Mouse (Mus musculus) heart, adult 11 months (tissue): ENCODE measurements at regions not wholly inside any gene's neighbourhood (a gene's known extent, or its start where the extent isn't known, plus 50 kb on each side); places are given as distances from the start of the nearest gene placed in this dataset.
A peak's percentile ranks its signal among the peaks of the same experiment; 100 is the strongest.

Experiments
- DNase-seq: peaks from one replicate; pipeline ENCODE4 v3.0.0; 2022

DNA sequence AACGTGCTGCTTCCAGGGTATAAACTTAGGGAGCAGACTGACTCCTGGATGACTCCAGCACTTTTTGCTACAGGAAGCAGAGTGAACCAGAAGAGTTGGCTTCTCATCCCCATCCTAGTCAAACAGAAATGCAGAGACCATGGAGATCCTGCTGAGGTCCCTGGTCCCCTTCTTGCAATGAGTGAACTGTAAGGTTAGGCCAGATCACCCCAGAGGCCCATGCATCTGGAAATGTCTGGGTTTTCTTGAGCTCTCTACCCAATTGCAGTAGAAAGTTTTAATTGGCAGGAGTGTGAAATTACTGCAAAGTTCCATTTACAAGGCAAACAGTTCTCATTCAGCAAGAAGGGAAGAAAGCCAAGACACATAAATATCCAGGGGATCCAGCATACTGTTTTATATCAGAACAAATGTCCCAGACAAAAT is 101.8 kb downstream of the Kctd12 start:
- peak; percentile 89 for DNase-seq

DNA sequence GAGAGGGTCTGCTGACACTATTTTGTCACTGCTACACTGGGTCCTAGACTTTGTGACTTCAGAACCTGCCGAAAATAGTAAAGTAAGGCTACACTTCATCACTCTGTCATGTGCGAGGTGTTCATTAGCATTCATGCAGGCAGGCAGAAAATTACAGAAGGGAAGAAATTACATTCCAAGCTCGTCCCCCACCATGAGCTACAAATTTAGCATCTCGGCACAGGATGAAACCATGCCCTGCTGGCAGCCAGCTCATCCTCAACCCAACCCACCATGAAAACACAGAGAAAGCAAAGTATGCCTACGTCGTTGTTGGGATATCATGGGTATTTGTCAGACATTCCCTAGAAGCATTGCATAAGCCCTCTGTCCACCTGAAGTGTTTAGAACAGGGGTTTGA is 103.9 kb downstream of the Kctd12 start:
- DNase-seq = peak; percentile 77

DNA sequence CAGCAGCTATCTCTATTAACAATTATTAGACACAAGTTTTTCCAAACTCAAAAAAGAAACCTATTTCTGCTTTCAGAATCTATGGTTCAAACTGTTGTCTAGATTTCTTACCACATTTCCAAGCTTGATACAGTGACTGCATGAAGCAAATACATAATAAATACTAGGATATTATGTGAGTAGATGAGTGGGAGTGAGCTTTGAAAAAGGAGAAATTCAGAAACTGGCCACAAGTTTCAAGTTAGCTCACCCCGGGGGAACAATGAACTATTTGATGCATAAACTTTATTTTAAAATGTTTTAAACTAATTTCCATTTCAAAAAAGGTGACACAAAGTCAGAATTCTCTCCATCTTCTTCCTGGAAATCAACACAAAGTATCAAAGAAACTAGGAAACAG is 114.3 kb downstream of the Kctd12 start:
- no peak for DNase-seq

DNA sequence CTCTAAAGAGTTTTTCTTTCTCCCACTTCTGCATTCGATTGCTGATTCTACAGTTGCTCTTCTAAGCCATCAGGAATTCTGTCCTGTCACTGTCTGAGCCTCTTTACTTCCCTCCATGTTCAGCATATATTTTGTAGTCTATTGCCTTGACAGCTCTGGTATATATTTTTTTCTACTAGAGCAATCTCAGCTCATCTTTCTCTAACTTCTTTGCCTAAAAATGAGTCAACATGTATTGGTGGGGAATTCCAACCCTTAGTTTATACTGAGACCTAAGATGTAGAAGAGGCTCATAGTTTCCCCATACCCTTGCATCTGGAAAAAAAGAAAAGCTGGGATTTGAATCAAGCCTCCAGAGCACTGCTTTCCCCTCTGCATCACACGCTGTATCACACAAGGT is 114.7 kb downstream of the Kctd12 start:
- DNase-seq = peak; percentile 11

DNA sequence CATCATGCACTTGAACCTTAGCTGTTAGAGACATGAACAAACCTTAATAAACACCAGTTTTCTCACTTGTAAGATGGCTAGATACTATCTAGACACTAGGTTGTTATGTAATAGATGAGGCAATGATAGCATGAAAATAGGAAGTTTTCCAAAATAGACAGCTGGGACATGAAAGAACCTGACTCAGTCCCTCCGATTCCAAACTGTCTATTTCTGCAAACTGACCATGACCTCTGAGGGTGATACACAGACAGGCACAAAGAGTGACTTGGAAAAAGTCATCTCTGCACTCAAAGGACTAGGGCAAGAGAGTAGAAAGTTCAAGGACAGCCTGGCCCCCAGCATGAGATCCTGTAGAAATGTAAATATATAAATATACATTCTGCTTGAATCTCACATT is 115.9 kb downstream of the Kctd12 start:
- DNase-seq = peak; percentile 91

DNA sequence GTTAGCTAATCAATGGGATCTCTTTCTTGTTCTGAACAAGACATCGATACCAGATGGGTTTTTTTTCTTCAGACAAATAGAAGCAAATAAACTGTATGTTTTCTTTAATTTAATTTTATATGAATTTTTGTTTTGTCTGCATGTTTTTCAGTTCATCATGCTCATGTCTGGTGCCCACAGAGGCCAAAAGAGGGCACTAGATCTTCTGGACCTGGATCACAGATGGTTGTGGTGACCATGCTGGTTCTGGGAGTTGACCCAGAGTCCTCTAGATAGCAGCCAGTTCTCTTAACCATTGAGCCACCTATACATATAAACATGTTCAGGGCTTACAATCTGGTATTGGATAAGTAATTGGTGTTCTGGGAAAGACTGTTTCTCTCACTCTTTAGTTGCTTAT is 120.7 kb downstream of the Kctd12 start:
- DNase-seq = peak; percentile 7

DNA sequence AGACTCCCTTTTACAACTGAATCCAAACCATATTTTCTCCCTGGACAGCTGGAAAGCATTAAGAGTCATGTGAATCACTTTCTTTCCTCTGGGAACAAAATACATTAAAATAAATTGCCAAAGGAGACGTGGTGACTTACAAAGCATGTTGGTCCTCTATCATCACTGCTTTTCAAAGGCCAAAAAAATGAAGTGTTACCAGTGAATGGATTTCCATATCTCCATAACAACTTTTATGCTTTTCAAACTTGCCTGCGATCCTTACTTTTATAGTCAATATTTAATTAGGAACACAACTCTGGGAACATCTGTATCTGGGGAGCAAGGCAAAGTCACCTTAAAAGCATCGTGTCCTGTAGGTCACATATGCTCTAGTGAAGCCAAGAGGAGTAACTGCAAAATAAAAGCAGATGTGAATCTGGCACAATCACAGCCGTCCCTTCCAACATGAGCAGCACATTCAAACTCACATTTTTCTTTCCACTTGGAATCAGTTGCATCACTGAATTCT is 123.0 kb downstream of the Kctd12 start:
- peak; percentile 93 for DNase-seq

DNA sequence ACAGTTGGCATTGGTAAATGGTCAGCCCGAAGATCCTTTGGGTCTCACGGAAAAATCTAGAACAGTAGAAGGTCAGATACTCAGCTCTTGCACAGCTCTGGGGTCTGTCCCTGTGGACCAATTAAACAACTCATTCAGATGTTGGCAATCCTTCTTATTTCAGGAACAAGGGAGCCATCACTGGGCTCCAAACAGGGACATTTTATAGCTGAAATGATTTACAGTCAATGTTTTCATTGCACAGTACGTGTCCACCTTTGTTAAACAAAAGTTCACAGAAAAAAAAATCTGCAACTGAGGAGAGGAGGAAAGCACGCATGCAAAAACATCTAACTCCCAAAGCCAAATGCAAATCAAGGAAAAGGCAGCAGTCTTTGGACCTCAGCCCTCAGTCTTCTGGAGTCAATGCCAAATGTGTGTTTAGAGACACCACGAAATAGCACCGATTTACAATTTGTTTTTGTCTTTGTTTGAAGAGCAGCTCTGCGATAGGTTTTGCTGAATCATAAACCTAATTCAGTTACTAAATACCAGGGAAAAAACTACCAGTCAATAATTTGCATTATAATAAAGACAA is 127.1 kb downstream of the Kctd12 start:
- DNase-seq = peak; percentile 35

DNA sequence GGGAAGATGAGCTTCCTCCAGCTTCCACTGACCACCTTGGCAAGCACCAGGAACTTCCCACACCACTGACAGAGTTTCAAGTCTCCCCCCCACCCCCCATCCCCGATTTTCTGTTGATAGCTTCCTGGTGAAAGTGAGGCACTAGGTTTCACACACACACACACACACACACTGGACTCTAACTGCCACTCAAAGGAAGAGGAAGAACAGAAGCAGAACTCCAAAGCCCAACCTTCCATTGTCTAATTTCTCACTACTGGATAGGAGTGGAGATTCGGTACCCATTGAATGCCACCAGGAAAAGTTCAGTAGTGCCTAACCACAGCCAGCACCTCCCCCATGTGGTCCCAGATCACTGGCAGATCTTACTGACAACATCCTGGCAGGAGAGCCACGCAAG is 138.7 kb downstream of the Kctd12 start:
- peak; percentile 81 for DNase-seq

DNA sequence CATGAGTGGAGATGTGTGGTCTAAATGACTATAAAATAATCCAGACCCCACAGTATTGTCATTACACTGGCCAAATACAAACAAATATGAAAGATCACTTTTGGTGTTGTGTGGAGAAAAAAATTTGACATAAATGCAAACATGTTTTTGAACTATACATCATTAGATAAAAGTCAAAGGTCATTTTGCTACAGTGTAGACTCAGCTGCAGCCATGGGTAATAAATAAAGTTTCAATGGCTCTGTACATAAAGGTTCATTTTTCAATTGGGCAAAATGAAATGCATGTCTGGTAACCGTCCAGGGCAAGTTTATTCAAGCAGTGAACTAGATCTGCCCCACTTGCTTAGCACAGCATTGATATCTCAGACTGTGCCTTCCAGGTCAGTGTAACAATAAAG is 144.8 kb downstream of the Kctd12 start:
- peak; percentile 33 for DNase-seq

DNA sequence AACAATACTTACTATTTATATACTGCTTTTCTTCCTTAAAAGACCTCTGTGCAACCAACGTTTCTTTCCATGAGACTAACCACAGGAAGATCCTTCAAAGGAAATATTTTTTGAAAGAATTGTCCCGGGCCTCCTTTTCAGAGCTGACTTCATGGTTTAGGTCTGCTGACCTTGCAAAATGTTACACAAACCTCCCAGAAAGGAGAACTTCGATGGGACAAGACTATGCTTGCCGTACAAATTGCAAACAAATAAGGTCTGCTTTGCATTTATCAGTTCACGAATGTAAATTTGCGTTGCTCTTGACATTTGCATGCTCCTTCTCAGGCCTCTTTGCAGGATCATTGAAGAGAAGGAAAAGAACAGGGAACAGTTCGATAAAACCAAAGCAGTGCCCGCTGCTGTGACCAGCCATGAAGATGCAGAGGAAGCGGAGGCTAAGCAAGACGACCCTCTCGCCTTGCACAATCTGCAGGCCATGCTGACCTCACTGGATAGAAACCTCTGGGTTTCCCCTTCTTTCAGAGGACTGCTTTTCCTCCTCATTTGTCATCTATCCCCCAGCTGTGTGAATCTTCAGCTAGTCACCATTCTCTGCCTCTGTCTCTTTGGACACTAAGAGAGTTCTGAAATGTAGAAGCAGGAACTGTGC is 147.2 kb downstream of the Kctd12 start:
- peak; percentile 91 for DNase-seq

DNA sequence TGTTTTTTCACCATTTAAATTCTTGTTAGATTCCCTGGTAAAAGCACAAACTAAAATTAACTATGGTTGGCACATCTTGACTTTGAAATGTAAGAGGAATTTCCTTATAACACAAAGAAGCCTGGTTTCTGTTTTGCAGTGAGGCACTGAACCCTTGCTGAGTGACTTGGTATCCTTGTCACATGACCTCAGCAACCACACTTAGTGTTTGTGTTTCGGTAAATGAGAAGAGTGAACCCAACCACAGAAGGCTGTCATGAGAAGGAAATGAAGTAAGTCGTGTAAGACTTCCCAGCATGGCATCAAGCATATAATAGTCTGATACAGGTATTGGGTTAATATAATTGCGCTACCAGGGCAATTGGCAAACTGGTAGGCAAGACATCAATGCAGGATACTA is 154.0 kb downstream of the Kctd12 start:
- DNase-seq = peak; percentile 48

DNA sequence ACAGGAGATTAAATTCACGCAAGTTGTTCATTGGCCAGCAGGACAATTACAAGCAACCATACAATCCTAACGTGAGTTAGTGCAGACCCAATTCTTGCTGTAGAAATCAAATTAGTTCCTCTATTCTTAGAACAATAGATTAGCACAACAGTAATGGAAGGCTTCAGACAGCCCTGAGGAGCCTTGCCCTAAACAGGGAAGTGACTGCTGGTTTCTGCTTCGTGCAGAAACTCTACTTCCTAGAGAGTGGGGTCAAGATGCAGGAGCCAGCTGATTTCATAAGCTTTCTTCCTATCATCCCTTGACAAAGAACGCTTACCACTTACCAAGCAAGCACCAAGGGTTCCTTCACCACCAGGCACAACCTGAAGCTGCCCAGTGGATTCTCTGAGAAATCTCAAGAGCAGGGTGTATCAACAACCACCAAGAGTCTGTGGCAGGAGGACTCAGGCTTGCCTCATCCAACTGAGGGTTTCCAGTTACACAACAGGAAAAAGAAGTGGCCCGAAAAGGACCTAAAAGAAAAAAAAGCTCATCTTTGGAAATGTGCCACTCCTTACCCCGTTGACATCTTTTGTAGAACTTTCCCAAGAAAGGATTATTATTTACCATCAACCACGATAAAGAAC is 154.6 kb downstream of the Kctd12 start:
- DNase-seq = peak; percentile 92

DNA sequence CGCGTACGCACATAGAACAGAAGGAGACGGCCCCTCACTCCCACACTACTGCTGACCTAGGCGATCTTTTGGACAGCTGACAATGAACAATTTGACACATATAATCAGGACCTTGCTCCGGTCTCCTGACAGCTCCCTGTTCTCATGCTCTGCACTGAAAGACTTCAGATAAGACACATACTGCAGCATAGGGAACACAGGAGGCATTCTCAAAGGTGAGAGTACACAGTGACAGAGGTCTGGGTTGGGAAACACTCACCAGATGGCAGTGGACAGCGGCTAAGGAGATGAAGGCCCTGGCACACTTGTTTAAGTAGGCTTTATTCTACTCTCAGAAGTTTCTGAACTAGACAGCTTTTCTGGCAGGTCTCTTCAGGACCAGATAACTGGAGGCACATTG is 156.9 kb downstream of the Kctd12 start:
- DNase-seq = peak; percentile 85

DNA sequence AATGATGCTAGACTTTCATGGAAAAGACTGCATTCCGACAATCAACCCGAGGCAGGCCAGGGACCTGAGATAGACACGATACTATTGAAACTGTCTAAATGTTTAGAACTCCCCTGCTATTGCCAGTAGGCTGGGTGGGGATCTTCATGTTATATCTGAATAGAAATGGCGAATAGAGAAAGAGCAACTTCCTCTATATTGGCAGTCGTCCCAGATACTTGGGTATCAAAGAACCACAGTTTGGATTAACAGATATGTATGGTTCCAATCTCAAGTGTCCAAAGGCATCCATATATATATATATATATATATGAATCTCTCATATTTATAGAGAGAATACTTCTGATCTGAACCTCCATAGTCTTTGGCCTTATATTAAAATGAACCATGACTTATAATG is 161.8 kb downstream of the Kctd12 start:
- DNase-seq = no peak

DNA sequence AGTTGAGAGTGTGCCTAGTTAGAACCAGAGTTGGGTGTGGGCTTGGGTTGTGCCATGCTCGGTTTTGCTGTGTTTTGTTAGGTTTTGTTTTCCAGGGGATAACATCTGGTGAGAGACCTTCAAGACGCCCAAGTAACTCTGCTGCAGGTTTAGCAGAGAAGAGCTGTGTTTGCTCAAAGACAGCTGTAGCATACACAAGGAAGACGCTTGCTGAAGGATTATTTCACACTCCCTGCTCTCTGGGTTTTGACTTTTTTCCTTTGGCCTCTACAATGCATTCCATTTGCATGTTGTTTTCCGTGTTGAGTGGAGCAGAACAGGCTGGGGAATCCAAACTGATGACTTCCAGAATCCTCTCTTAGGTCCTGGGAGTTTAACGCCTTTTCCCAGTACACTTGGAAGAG is 170.8 kb downstream of the Kctd12 start:
- peak; percentile 94 for DNase-seq

DNA sequence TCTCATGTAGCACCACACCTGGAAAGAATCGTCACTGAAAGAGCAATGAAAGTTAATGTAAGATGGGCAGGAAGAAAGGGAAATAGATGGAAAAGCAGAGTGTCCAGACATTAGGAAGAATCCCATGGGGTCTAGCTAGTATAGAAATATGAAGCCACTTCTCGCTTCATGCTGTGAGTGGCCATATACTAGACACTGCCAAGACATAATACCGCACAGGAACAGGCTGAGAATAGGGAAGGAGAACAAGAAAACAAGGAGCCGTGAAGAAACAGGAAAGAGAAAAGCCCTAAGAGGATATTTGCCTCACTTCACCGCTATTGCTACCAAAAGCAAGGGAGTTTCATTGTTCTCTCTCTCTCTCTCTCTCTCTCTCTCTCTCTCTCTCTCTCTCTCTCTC is 171.4 kb downstream of the Kctd12 start:
- DNase-seq = peak; percentile 86

DNA sequence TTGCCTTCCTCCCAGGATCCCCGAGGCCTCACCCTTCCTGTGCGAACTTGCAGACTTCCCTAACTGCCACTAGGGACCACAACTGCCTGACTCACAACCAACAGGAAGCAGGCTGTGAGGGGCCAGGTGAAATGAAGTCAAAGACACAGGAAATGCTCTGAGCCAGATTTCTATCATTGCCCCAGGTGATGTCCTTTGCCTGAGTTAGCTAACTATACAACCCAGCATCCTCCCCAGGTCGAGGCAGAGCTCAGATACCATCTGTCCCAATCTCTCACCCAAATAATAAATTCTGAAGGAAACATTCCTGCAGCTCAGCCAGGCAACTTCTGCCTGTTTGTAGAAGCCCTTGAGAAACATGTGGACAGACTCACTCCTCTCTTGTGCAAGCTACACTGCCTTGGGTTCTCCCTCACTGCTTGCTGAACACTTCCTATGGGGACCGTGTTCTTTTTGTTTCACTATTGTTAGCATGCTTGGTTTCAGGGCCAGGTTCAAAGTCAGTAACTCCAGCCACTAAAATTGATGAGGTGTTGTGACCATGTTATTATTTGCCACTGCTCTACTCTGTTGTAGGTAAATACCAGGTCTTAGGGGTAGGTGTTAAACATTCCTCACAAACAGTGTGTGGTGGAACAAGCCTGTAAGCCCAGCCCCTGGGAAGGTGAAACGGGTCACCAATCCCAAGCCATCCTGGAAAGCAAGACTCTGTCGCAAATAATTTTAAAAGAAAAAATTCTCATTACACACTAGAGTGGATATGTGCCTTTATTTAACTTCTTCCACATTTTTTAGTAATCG is 172.1 kb downstream of the Kctd12 start:
- DNase-seq = peak; percentile 99

DNA sequence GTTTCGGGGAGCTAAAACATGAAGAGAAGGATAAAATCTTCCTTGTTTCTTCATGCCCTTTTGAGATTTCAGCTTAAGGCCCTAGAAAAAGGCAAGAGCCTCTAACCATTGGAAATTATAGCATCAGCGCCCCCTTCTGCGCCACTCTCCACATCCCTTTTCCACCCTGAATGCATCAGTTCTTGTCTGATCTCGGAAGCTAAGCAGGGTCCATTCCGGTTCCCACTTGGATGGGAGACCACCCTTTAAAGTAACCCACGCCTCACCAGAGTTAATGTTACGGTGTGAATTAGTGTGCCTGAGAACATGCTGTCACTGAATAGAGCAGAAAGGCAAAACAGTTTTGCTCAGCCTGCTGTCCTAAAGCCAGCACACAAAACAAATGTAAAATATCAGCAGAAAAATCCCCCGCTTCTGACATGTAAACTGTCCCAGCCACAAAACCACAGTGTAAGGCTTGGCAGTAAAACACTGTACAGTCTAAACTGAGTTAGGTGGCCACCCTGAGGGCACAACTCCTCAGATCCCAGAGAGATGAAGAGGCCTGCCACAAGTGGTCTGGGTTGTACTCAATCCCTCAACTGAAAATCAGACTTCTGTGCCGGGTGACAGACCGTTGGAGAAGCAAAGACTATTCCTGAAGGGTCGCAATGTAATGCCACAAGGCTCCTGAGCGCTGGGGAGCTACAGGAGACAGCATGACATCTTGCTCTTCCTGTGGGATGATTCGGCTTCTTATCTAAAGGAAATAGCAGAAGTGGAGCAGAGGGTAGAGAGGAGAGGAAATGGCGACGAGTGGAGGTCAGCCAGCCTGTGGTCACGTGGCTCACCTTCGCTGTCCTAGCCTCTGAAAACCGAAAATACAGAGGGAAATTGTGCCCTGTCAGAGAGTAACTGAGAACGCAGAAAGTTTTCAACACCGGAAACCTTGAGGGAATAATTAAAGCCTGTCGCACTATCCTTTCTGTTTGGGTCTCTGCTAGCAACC is 176.2 kb downstream of the Kctd12 start:
- DNase-seq = peak; percentile 97

DNA sequence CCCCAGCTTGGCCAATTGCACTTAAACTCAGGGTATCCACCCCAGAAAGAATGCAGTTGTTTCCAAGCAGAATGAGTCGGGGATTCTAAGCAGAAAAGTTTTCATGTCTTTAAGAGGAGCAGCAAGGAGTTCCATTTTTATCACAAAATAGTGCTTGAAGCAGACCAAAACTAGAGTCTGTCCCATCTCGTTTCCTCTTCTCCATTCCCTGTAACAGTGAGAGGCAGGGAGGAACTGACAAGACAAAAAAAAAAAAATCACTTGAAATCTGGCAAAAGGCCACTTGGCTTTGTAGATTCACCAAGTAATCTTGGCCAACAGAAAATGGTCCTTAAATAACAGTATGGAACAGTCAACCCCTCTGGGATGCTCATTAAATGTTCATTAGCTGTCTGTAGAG is 186.8 kb downstream of the Kctd12 start:
- no peak for DNase-seq

DNA sequence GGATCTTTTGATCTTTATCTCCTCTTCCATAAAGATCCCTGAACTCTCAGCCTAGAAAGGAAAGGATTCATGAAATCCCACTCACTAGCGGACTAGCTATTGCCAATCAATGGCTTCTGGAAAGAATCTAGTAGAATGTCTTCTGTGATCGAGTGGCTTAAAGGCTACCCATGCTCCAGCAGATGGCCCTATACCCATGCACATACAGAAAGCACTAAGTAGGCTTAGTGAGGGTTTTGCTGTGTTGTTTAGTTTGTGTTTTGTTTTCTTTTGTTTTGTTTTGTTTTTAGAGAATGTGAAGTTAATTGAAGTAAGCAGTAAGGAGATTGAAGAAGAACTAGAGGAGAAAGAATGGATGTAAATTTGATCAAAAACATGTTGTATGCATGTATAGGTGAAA is 187.5 kb downstream of the Kctd12 start:
- DNase-seq = no peak

DNA sequence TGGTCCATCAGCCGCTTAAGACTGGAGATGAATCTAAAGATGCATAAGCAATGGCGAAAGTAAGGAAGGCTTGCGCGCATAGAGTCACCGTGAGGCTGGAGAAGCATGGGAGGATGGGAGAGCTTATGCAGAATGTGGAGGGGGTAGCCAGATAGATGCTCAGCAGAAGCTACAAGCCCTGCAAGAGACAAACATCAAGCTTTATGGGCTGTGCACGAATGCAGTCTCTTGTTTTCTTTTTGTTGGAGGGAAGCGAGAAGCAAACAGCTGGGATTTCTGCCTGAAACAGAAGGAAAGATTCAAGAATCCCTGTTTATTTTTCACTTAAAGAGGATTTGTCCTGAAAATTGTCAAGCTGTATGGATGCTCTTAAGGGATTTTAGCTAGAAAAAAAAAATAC is 188.7 kb downstream of the Kctd12 start:
- no peak for DNase-seq
